Mouse (Mus musculus): Measurements from ENCODE around the gene Plg.

DNA sequence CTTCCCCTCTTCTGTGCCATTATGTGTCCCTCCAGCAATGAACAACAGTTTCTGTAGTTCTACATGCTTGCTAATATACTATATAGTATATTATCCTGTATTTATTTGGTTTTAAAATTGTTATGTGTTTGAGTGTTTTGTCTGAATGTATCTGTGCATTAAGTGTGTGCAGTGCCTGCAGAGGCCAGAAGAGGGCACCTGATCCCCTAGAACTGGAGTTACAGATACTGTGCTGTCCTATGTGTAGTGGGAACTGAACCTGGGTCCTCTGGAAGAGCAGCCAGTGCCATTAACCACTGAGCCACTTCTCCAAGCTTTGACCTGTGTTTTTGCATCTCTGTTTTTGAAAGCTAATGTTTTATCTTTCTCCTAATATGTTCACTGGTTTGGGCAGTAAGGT lies 82.8 kb downstream of the Plg start:
- TF ChIP-seq CTCF (IDR thresholded peaks at IDR 0.05; ENCODE audit: low read depth, low read length): peak; percentile 26; the same call in 1 of the 2 replicates
- no peak for TF ChIP-seq POLR2A (IDR thresholded peaks at IDR 0.05; ENCODE audit: extremely low read depth, insufficient read depth, low read length)
